Mouse (Mus musculus) left cerebral cortex, adult 18-20 months (tissue): Measurements from ENCODE around the gene Kcnj10. TPM values are rescaled to one million over a fixed set of nuclear protein-coding genes. Genes with fewer than 3 reads are reported as not detected.

Experiments
- DNase-seq, 2 experiments: peaks; one replicate each; pipeline ENCODE4 v3.0.0; 2021 to 2022; ENCODE audit warnings: low spot score in 2 of 2, mixed read lengths in 1 of 2
- total RNA-seq, 2 experiments: library from RNA; stranded (reverse); gene quantifications; 2 replicates each; pipeline ENCODE4 v1.2.3; 2021

The Kcnj10 gene
- total RNA-seq, 2 experiments from 2014 or later: 67.5 to 87.1 TPM

DNA sequence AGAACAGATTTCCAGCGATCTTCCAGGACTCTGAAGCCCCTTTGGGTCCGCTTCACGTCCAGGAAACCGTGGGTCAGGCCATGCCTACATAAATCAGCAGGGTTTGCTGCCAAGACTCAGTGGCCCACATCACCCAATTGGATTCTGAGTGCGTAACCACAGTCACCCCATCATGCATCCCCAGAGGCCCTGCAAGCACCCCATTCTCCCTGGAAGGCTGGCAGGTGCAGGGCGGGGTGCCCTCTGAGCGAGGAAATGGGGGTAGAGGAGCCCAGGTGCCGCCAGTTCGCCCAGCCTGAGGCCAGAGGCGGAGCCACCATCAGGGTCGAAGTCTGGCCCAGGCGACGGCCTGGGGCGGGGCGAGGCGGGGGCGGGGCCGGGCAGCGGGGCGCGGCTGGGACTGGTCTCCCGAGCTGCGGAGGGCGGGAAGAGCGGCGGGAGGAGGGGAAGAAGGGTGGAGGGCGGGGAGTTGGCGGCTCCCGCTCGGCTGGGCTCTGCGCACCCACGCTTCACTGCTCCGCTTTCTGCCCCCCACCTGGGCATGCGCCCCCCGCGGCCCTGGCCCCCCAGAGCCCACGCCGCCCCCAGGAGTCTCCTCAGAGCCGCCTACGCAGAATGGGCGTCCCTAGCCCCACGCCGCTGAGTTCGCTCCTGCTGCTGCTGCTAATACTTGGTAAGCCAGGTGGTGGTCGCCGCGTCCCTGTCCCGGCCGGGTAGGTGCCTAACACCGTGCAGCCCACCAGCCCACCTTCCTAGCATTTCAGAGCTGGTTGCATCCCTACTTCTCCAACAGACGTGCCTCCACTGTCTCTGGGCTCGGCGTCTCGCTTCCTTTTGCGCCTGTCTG lies 28.9 kb upstream of the Kcnj10 start:
- DNase-seq: peak; percentile 72 to 87

DNA sequence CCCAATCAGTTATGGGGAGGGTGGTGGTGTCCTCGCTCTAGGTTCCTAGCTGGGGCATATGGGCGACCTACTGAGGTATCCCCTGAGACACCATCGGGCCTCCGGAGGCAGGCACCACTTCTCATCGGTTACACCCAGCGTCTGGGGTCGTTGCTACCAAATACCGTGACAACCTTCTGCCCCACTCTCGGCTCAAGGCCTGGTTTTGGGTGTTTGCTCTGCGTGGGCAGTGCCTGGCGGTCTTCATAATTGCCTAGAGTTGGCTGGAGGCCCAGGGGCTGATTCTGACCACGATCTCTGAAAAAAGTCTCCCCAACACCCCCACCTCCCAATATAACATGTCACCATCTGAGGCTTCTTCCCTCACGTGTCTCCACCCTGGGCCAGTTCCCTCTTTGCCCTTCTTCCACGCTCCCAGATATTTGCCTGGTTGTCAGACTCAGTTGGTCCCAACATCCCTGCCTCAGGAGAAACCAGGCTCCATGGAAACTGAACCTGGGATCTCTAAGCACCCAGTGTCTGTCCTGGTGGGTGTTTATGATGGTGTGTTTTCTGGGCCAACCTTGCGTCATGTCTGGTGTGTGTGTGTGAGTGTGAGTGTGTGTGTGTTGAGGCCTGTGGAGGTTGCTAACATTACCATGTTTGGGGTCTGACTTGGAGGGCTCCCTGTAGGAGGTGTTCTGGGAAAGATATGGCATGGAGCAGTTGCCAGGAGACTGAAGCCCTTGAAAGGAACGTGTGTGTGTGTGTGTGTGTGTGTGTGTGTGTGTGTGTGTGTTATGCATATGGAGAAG lies 28.0 kb upstream of the Kcnj10 start:
- peak in 1 of 2 experiments; percentile 69 for DNase-seq

DNA sequence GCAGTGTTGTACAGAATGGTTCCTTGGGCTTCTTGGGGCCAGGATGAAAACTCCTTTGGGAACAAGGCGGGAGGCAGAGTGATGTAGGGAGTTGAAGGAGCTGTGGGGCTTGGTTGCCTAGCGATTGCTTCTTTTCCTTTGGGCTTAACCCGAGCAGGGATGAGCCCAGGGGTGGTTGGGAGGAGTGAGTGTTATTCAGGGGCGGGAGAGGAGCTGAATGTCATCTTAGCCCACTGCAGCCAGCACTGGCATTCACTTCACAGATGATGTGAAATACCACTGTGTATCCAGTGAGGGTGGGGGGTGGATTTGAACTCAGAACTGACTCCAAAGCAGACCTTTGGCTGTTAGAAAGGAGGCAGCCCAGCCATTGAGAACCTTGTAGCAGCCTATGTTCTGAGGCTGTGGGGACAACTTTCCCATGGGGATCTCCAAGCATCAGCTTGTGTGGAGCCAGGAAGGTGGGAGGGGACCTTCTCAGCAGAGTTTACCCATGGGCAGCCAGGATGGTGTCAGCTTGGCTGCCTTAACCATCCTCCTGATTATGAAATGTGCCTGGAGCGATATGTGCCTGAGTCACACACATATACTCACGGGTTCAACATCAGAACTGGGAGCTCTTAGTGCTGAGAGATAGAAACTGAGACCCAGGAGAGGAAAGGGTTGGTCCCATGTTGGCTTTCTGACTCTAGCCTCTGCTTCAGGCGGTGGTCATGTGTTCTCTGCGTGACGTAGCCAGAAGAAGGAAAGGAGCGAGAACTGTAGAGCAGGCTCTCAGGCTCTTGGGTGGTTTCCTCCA lies 27.2 kb upstream of the Kcnj10 start:
- DNase-seq: peak in 1 of 2 experiments; percentile 44

DNA sequence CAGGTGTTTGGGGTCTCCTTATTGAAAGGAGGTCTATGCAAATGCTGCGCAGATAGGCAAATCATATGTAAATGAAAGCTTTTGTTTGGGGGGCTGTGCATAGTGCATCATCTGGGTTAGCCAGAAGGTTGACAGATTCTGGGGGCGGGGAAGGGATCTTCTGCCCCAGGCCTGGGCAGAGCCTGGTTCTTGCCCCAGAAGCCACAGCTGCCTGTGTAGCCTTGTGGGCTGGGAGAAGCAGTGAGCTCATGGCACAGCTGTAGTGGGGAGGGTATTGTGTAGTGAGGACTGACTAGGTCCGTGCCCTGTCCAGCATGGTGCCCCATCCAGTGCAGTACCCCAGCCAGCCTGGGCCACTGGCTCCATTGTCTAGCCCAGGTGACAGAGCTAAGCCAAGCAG lies 26.1 kb upstream of the Kcnj10 start:
- peak in 1 of 2 experiments; percentile 18 for DNase-seq

DNA sequence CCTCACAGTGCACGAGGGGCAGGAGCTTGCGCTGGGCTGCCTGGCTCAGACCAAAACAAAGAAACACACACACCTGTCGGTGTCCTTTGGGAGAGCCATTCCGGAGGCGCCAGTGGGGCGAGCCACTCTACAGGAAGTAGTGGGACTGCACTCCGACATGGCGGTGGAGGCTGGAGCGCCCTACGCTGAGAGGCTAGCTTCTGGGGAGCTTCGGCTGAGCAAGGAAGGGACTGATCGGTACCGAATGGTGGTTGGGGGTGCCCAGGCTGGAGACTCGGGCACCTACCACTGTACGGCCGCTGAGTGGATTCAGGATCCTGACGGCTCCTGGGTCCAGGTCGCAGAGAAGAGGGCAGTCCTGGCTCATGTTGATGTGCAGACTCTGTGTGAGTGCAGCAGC lies 23.6 kb upstream of the Kcnj10 start:
- DNase-seq: peak in 1 of 2 experiments; percentile 15

DNA sequence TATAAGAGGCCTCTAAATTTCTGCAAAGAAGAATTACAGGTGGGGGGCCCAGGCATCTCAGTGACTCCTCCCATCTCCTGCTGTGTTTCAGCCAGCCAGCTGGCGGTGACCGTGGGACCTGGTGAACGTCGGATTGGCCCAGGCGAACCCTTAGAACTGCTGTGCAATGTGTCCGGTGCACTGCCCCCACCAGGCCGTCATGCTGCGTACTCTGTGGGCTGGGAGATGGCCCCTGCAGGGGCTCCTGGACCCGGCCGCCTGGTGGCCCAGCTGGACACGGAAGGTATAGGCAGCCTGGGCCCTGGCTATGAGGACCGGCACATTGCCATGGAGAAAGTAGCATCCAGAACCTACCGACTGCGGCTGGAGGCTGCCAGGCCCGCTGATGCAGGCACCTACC lies 23.1 kb upstream of the Kcnj10 start:
- no peak for DNase-seq

DNA sequence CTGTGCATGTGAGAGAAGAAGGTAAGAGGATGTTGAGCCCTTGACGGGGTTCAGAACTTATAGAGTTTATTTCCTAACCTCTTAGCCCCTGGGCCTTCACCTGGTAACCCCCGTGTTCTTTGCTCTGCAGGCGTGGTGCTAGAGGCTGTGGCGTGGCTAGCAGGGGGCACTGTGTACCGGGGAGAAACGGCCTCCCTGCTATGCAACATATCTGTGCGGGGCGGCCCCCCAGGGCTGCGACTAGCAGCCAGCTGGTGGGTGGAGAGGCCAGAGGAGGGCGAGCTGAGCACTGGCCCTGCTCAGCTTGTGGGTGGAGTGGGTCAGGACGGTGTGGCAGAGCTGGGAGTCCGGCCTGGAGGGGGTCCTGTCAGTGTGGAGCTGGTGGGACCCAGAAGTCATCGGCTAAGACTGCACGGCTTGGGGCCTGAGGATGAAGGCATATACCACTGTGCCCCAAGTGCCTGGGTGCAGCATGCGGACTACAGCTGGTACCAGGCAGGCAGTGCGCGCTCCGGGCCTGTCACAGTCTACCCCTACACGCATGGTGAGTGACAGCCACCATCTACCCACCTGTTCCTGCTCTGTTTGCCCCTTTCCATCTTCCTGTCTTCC lies 22.5 kb upstream of the Kcnj10 start:
- DNase-seq: peak in 1 of 2 experiments; percentile 52

DNA sequence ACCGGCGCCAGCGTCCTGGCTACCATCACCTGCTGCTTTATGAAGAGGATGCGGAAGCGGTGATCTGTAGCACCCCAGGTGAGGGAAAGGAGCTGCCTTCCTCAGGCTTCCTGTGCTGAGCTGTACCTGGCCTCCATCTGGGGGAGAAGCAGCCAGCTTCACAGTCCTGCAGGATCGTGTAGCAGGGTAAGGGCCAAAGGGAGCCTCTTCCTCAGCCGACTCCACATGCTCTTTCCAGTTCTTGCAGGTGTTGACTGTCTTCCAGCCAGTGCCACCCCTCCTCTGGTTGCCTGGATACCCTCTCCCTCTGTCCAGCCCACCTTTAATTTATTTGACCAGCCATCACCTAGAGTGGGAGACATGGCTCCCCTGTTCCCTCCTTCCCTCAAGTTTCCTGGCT lies 21.7 kb upstream of the Kcnj10 start:
- DNase-seq: peak in 1 of 2 experiments; percentile 50

DNA sequence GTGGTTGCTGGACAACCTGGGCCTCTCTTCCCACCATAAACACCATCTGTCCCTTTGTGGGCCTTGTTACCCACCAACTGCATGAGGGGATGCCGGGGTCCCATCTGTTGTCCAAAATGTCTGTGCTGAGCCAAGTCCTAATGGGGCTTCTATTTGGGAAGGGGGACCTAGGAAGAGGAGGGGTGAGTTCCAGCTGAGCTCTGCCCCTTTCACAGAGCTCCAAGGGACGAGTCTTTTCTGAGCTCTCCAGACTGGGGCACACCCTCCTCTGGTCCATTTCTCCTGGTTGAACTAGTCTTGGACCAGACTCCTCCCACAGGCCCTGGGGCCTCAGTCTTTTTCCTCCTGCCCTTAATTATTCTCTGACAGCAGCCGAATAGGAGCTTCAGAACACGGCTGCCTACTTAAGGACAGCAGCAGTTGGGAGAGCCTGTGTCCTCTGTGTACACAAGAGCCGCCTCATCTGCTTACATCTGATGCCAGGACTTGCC lies 21.0 kb upstream of the Kcnj10 start:
- peak in 1 of 2 experiments; percentile 62 for DNase-seq

DNA sequence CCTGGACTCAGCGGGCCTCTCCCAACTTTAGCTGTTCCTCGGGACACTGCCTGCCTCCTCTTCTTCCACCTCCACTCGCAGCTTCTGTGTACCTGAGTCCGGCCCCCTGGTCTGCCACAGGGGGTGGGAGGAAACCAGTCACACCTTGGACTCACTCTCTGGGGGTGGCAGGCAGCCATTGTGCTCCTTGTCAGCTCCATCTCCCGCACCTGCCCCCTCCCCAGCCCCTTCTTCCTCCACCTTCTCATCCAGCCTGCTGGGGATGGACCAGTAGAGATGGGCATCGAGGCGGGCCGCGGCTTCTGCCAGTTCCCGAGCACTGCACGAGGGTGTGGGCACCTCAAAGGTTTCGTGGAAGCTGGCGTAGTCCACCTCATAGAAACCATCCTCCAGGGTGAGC lies 18.3 kb upstream of the Kcnj10 start:
- DNase-seq: peak in 1 of 2 experiments; percentile 31

DNA sequence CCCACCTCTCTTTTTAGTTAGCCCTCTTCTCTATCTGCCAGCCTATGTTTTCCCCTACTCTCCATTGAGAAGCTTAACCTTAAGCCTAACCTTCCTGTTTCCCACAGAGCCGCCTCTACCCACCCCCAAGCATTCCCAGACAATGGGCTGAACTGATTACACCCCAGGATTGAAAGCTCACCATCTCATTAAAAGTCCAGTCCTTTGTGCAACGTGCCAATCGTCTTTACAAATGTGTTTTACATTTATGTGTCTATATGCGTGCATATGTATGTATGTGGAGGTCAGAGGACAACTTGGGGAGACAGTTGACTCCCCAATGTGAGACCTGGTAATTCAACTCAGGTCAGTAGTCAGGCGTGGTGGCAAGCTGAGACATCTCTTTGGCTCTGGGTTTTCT lies 17.7 kb upstream of the Kcnj10 start:
- DNase-seq: no peak

DNA sequence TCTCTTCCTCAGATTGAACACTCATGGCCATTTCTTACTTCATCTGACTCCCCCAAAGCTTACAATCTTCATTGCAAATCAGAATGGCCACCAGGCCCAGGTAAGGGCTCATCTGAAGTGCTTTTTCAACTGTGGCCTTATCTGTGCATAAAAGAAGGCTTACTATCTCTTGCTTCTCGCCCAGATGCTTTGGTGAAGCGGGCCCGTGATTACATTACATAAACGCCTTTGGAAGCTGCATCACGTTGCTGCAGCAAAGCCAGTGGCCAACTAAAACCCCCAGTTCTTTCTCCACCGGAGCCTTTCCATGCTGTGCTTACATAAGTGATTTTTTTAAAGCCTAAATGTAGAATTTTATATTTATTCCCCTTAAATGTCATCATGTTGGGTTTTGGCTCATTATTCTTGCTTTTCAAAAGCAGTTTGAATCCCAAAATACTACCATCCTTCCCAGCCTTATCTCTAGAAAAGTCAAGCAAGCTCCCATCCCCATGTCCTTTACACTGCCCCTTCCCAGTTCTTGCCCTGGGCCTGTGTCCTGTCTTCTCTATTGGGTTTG lies 17.1 kb upstream of the Kcnj10 start:
- peak; percentile 72 to 79 for DNase-seq

DNA sequence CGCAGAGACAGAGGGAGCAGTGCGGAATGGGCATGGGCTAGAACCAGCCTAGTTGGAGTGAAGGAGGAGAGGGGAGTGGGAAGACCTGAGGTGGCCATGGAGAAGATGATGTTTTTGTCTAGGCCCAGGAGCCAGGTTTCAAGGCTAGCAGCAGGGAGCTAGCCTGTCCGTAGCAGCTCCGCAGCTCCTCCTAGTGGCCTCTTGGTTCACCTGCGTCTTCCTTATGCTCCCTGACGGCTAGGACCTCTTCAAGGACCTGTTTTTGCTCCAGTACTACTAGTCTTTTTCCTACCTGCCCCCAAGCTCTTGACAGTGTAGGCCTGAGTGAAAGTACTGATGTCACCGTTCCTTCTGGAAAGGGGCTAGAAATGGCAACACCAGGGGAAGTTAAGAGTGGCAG lies 16.3 kb upstream of the Kcnj10 start:
- peak; percentile 82 to 84 for DNase-seq

DNA sequence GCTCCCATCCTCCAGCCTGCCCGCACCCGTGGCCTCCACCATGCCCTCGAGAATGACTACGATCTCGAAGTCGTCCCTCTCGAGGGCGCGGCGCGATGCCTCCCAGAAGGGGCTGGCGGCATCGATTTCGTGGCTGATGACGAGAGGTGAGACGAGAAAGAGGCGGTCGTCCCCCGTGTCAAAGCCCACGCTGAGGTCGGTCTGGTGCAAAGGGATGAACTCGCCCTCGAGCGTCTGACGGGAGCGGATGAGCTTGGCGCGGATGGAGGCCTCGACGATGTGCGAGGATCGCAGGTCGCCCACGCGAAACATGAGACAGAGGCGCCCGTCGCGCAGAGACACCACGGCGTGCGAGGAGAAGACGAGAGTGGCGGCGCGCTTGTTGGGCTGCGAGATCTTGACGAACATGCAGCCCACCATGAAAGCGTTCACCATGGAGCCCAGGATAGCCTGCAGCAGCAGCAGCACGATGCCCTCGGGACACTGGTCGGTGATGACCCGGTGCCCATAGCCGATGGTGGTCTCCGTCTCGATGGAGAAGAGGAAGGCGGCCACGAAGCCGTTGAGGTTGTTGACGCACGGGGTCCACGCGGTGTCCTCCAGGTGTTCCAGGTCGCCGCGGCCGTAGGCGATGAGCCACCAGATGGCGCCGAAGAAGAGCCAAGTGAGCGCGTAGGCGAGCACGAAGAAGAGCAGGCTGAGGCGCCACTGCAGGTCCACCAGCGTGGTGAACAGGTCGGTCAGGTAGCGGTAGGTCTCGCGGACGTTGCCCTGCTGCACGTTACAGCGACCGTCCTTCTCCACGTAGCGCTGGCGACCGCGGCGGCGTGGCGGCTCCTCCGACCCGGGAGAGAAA lies 15.1 kb upstream of the Kcnj10 start:
- DNase-seq: peak; percentile 67 to 72

DNA sequence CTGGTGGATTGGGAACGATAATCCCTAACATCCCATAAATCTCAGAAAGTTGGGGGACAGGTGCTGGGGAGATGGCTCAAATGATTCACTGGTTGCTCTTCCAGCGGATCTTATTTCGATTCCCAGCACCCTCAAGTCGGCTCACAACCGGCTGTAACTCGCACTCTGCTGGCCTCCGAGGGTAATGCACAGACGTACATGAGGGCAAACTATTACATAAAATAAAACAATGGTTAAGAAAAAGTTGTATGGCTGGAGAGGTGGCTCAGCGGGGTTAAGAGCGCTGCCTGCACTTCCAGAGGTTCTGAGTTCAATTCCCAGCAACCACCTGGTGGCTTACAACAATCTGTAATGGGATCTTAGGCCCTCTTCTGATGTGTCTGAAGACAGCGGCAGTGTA lies 14.3 kb upstream of the Kcnj10 start:
- no peak for DNase-seq

DNA sequence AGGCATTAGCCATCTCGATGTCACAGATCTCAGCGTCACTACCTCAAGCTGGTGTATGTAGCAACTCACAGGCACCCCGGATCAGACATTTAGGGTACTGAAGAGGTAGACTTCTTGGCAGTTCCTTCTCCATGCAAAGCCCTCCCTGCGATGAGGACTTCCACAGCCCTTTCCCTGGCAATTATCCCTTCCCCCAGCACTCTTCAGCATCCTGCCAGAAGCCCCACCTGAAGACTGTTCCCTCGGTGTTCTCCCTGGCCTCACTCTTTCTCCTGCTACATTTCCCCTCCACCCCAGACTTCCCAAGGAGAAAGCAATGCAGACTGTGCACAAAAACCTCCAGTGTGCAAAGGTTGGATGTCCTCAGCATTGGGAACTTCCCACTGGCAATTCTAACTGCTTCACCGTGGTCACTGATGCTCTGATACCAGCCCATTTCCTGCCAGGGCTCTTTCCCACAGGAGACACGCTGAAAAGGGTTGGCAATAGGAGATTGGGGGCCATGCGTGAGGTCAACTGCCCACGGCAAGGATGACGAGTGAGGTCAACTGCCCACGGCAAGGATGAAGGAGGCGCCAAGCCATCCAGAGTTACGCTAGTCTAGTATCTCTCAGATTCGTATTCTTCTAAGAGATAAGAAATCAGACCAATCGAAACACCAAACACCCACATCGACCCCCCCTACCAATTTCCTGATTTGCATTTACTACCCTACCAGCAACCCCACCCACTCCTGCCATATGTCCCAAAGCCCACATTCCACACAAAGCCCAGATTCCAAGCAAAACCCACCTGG lies 13.6 kb upstream of the Kcnj10 start:
- peak in 1 of 2 experiments; percentile 71 for DNase-seq

DNA sequence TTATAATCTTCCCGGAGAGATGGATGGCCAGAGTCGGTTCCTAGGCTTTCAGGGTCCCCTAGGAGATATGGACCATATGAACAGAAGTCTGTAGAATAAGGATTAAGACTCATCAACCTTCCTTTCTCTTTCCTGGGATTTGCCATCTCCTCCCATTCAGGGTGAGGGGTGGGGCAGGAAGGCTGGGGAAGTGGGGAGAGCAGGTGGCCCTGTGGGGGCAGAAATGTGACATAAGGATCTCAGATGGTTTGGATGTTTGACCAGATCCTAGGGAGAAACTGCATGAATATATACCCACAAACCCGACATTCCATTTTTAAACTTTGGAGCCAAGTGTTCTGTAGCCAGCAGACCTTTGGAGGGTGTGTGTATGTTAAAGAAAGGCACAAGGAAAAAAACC lies 13.0 kb upstream of the Kcnj10 start:
- DNase-seq: no peak

DNA sequence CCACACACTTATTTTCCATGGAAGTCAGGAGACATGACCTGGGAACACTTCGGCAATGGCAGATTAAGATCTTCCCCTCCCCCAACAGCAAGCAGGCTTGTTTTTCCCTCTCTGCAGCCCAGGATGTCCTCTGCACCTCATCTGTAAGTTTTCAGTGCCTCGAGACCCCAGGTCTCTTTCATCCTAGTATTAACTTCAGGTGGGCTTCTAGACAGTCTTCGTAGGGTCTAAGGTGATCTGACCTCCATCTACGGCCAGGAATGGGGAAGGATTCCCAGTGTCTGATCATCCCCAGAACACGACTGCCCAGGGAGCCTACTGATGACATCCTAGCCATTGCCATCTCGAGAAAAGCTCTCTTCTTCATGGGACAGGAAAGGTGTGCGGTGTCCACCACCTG lies 12.5 kb upstream of the Kcnj10 start:
- DNase-seq: no peak

DNA sequence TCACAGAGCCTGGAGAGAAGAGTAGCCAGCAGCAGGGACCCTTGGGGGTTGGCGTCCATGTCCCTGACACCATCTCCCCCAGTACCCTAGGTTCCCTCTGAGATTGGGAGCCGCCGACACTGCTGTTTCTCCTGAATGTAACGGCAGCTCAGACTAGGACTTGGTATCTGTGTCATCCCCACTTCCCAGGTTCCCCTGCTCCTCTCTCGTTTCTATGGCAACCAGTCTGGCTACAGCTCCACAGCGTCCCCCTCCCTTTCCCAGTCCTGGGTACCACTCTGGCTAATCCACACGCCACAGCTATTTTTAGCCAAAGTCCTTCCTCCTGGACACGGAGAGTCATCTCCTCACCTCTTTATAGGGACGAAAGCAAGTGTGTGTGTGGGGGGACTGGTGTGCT lies 11.9 kb upstream of the Kcnj10 start, which contains the start of gene Kcnj9:
Gene Kcnj9, minus strand, starts transcription at position 188 of the 400 bp plus-strand sequence.
- DNase-seq: peak; percentile 80 to 86
